Comparison of ENCODE assay signal across 7 mouse cellular contexts in the genomic region with DNA sequence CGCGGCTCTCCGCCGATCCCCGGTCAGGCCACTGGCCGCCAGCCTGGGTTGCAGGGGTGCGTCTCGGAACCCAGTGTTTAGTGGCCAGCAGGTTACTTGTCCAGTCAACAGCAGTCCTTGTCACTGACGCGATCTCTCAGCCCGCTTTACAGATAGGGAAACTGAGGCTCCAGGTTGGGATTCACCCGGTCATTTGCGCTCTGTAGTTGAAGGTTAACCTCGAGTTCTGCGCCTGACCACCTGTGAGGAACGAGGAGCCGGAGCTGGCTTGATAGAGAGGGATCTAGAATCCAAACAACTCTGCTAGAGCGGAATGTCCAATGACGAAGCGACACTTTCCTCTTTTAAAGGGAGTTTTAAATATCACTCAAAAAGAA. TPM values are rescaled to one million over a fixed set of nuclear protein-coding genes. Genes with fewer than 3 reads are reported as not detected.
DNase-seq lines count a peak whose midpoint lies in the region; ATAC-seq and TF ChIP-seq lines count a peak whose summit lies in the region.

Ate1 (minus strand) TSS at position 321 of the 377 bp plus-strand sequence.

- TF ChIP-seq CTCF in CH12.LX (conservative IDR thresholded peaks at IDR 0.05 in 1 of 2, IDR thresholded peaks at IDR 0.05 in 1 of 2; ENCODE audit: low read depth in 2 of 2, low read length in 2 of 2): no peak
- TF ChIP-seq CTCF in G1E (IDR thresholded peaks at IDR 0.05; ENCODE audit: low read depth, low read length): no peak

- H3K9ac ChIP-seq in CH12.LX (ENCODE audit: insufficient read depth, low read depth): peak within 1 kb of the TSS; percentile 81
- H3K9ac ChIP-seq in forebrain, embryonic 11.5 days (ENCODE audit: low read length): peak within 1 kb of the TSS; percentile 90
- peak within 1 kb of the TSS; percentile 93 for H3K9ac ChIP-seq in limb, embryonic 14.5 days (ENCODE audit: low read depth, low read length, severe bottlenecking)
- H3K9ac ChIP-seq in stomach, embryonic 14.5 days (replicated peaks; ENCODE audit: low read depth, low read length): peak within 1 kb of the TSS; percentile 87

- WGBS in forebrain, embryonic 11.5 days: 20% methylated on average over 20 of the region's 20 CpGs
- 18% methylated on average over 20 of the region's 20 CpGs for WGBS in limb, embryonic 14.5 days
- 16% methylated on average over 20 of the region's 20 CpGs for WGBS in stomach, embryonic 14.5 days

- H3K4me1 ChIP-seq in CH12.LX (ENCODE audit: control insufficient read depth in 1 of 2, insufficient read depth in 2 of 2) (peaks cover 0 to 23% of the 10 kb centered on the region in 2 experiments; a peak in 2 of 4 replicates), G1E (ENCODE audit: insufficient read depth, low read depth, low read length) (peaks cover 18% of the 10 kb centered on the region)
- H3K4me1 ChIP-seq in forebrain, embryonic 11.5 days (replicated peaks; ENCODE audit: control insufficient read depth, insufficient read depth, low read length): no peaks in the 10 kb centered on the region; the same call in 1 of the 2 replicates
- peaks cover 10% of the 10 kb centered on the region for H3K4me1 ChIP-seq in limb, embryonic 14.5 days (ENCODE audit: control insufficient read depth, insufficient read depth, low read length)
- H3K4me1 ChIP-seq in stomach, embryonic 14.5 days (ENCODE audit: control insufficient read depth, insufficient read depth, low read length): 0 out of 2 replicates have a peak, but pooled peaks cover 5% of the 10 kb centered on the region

- TF ChIP-seq EP300 in CH12.LX (IDR thresholded peaks at IDR 0.05; ENCODE audit: low read length): no peak

- peaks cover 4% of the 10 kb centered on the region for H3K9me3 ChIP-seq in CH12.LX (replicated peaks; ENCODE audit: low read length)
- H3K9me3 ChIP-seq in G1E (replicated peaks): peaks cover 8% of the 10 kb centered on the region
- no peaks in the 10 kb centered on the region for H3K9me3 ChIP-seq in forebrain, embryonic 11.5 days (ENCODE audit: control insufficient read depth, low read length)
- H3K9me3 ChIP-seq in limb, embryonic 14.5 days (ENCODE audit: control insufficient read depth, low read length): no peaks in the 10 kb centered on the region
- no peaks in the 10 kb centered on the region for H3K9me3 ChIP-seq in stomach, embryonic 14.5 days (ENCODE audit: control insufficient read depth, low read depth, low read length)

- no peak for TF ChIP-seq RAD21 in CH12.LX (IDR thresholded peaks at IDR 0.05; ENCODE audit: low read depth, low read length)

- in situ Hi-C loops in CH12.LX (cut with MboI; ENCODE audit: low pct_ligation_motif_present, low pct_unique_long_range_greater_than_20kb, low sequenced_read_pairs): loop anchor here (25.0 kb wide), 1 partner anchor 1758 kb away; no protein-coding TSS in a partner anchor

- no peaks in the 10 kb centered on the region for H3K27me3 ChIP-seq in CH12.LX (replicated peaks)
- no peaks in the 10 kb centered on the region for H3K27me3 ChIP-seq in G1E (ENCODE audit: insufficient read depth, low read length)
- no peaks in the 10 kb centered on the region for H3K27me3 ChIP-seq in forebrain, embryonic 11.5 days (ENCODE audit: control insufficient read depth, insufficient read depth, low read length)
- H3K27me3 ChIP-seq in limb, embryonic 14.5 days (ENCODE audit: control insufficient read depth, insufficient read depth, low read length): no peaks in the 10 kb centered on the region
- H3K27me3 ChIP-seq in stomach, embryonic 14.5 days (ENCODE audit: control insufficient read depth, insufficient read depth, low read length): no peaks in the 10 kb centered on the region

- peaks cover 6% of the 10 kb centered on the region for H3K79me2 ChIP-seq in CH12.LX (replicated peaks; ENCODE audit: control insufficient read depth, extremely low read depth, insufficient read depth, poor library complexity, severe bottlenecking)

- DNase-seq in CH12.LX (ENCODE audit: extremely low read depth) (no peak), G1E (ENCODE audit: low spot score) (no peak)
- DNase-seq in forebrain, embryonic 11.5 days (ENCODE audit: low spot score): no peak
- no peak for DNase-seq in limb, embryonic 14.5 days (ENCODE audit: low spot score)
- DNase-seq in B cell, adult 2 months: no peak

- H3K4me2 ChIP-seq in CH12.LX (ENCODE audit: insufficient read depth, low read depth, poor library complexity, severe bottlenecking): peak within 1 kb of the TSS; percentile 83
- peak within 1 kb of the TSS; percentile 78 for H3K4me2 ChIP-seq in forebrain, embryonic 11.5 days (ENCODE audit: low read depth, low read length, severe bottlenecking)
- peak within 1 kb of the TSS; percentile 79 for H3K4me2 ChIP-seq in limb, embryonic 14.5 days (replicated peaks; ENCODE audit: low read depth, low read length, severe bottlenecking)
- H3K4me2 ChIP-seq in stomach, embryonic 14.5 days (replicated peaks; ENCODE audit: low read depth, low read length): peak within 1 kb of the TSS; percentile 76

- no peak for TF ChIP-seq POLR2A in CH12.LX (IDR thresholded peaks at IDR 0.05; ENCODE audit: low read depth, low read length)
- TF ChIP-seq POLR2A in limb, embryonic 14.5 days (IDR thresholded peaks at IDR 0.05; ENCODE audit: borderline replicate concordance, extremely low read depth, insufficient read depth, insufficient read length): no peak

- H3K4me3 ChIP-seq in CH12.LX (replicated peaks in 1 of 3; ENCODE audit: low read depth in 2 of 3, low read length in 2 of 3, poor library complexity in 1 of 3): peak within 1 kb of the TSS; percentile 76 to 96 (median 85)
- H3K4me3 ChIP-seq in G1E (ENCODE audit: low read depth, low read length): peak within 1 kb of the TSS; percentile 85
- peak within 1 kb of the TSS; percentile 82 for H3K4me3 ChIP-seq in forebrain, embryonic 11.5 days (ENCODE audit: low read depth, low read length)
- peak within 1 kb of the TSS; percentile 92 for H3K4me3 ChIP-seq in limb, embryonic 14.5 days (replicated peaks; ENCODE audit: low read length)
- H3K4me3 ChIP-seq in stomach, embryonic 14.5 days (ENCODE audit: low read depth, low read length): peak within 1 kb of the TSS; percentile 83

- no peak for ATAC-seq in G1E (ENCODE audit: extremely low read depth, insufficient number of reproducible peaks, low FRiP score, poor library complexity, severe bottlenecking)
- no peak for ATAC-seq in forebrain, embryonic 11.5 days (replicated peaks; ENCODE audit: low FRiP score)
- no peak for ATAC-seq in hematopoietic stem cell, adult 5-6 weeks (replicated peaks in 1 of 2; ENCODE audit: insufficient read depth in 1 of 2, low FRiP score in 2 of 2, low TSS enrichment in 1 of 2, low read depth in 1 of 2, poor library complexity in 2 of 2, severe bottlenecking in 2 of 2)
- no peak for ATAC-seq in limb, embryonic 14.5 days (ENCODE audit: low FRiP score, low read depth)
- no peak for ATAC-seq in stomach, embryonic 14.5 days (ENCODE audit: insufficient number of reproducible peaks, insufficient read depth, low FRiP score, low read depth)

- dilution Hi-C loops in CH12.LX (cut with MboI; ENCODE audit: extremely low pct_ligation_motif_present, extremely low pct_unique_long_range_greater_than_20kb, low sequenced_read_pairs): no loop called here

- H3K36me3 ChIP-seq in CH12.LX (replicated peaks in 1 of 2; ENCODE audit: control insufficient read depth in 1 of 2, insufficient read depth in 1 of 2, low read length in 1 of 2) (peaks cover 0 to 4% of the 10 kb centered on the region in 2 experiments), G1E (replicated peaks) (peaks cover 13% of the 10 kb centered on the region)
- H3K36me3 ChIP-seq in forebrain, embryonic 11.5 days (ENCODE audit: control insufficient read depth, insufficient read depth, low read length): no peaks in the 10 kb centered on the region
- 0 out of 2 replicates have a peak, but pooled peaks cover 2% of the 10 kb centered on the region for H3K36me3 ChIP-seq in limb, embryonic 14.5 days (ENCODE audit: control insufficient read depth, insufficient read depth, low read length)
- no peaks in the 10 kb centered on the region for H3K36me3 ChIP-seq in stomach, embryonic 14.5 days (ENCODE audit: control insufficient read depth, insufficient read depth, low read length)

- peak within 1 kb of the TSS; percentile 14 for H3K27ac ChIP-seq in CH12.LX (ENCODE audit: insufficient read depth, low read depth)
- peak within 1 kb of the TSS; percentile 92 for H3K27ac ChIP-seq in forebrain, embryonic 11.5 days (ENCODE audit: low read depth, low read length)
- H3K27ac ChIP-seq in limb, embryonic 14.5 days (replicated peaks; ENCODE audit: low read depth, low read length): peak within 1 kb of the TSS; percentile 96
- peak within 1 kb of the TSS; percentile 98 for H3K27ac ChIP-seq in stomach, embryonic 14.5 days (ENCODE audit: low read length)

TF ChIP-seq in CH12.LX, 34 proteins besides CTCF, POLR2A, EP300 and RAD21:
- TF ChIP-seq MEF2A (IDR thresholded peaks at IDR 0.05; ENCODE audit: borderline replicate concordance, low read depth, low read length) (peak; percentile 39; the same call in 1 of the 2 replicates), MAX (IDR thresholded peaks at IDR 0.05; ENCODE audit: low read length) (no peak), IRF4 (IDR thresholded peaks at IDR 0.05; ENCODE audit: low read depth, low read length) (0 out of 2 replicates have a peak, but pooled peaks have one; percentile 3)

RNA-seq across cellular contexts. Expression of gene Ate1, which starts in this region (rescaled TPM):
- total RNA-seq in CH12.LX (2012; rRNA removed) (11.3 and 12.2 TPM in 2 replicates), CH12.LX (2014; rRNA removed) (14.3 and 15.5 TPM in 2 replicates), G1E (2014; fragmentation: Nextera tagmentation) (32.2 and 37.5 TPM in 2 replicates), G1E (2017) (41.4 and 49.9 TPM in 2 replicates)
- polyA plus RNA-seq in CH12.LX (2012; ENCODE audit: insufficient read length, low read depth) (14.8 and 15.4 TPM in 2 replicates), G1E (2012) (3.5 and 5.2 TPM in 2 replicates)
- 57.5 and 59.7 TPM in 2 replicates for polyA plus RNA-seq in forebrain, embryonic 11.5 days (2014; fragmentation: Nextera tagmentation; extraction: Ambion mirVana)
- 57.8 and 65.5 TPM in 2 replicates for total RNA-seq in hematopoietic stem cell, adult 5-6 weeks (2017)
- polyA plus RNA-seq in limb, embryonic 14.5 days (2012; rRNA removed): 12.8 and 12.9 TPM in 2 replicates
- 47.8 and 50.3 TPM in 2 replicates for polyA plus RNA-seq in limb, embryonic 14.5 days (2014; fragmentation: Nextera tagmentation; extraction: Ambion mirVana)
- 69.9 and 72.8 TPM in 2 replicates for polyA plus RNA-seq in stomach, embryonic 14.5 days (2014; fragmentation: Nextera tagmentation; extraction: Ambion mirVana)

Comparison
In these comparisons a context has a peak if more than half of its experiments do, and no peak if none do; other contexts are left out.
1. H3K27ac ChIP-seq: peak in every context shown above with its lines; median percentile 98 in stomach, embryonic 14.5 days; 96 in limb, embryonic 14.5 days; 92 in forebrain, embryonic 11.5 days; 14 in CH12.LX.